Mouse (Mus musculus) ES-Bruce4 (cell line): ENCODE measurements around the gene Calm3. TPM values are rescaled to one million over a fixed set of nuclear protein-coding genes. Genes with fewer than 3 reads are reported as not detected.
A peak's percentile ranks its signal among the peaks of the same experiment; 100 is the strongest.

Experiments used
- H3K27ac ChIP-seq: 2 replicates; pipeline ENCODE4 v1.5.1; 2012; ENCODE audit warnings: low read length, inconsistent platforms; ENCODE audit not compliant: insufficient read depth
- H3K27me3 ChIP-seq: 2 replicates; pipeline ENCODE4 v1.6.1; 2012; ENCODE audit warnings: mild to moderate bottlenecking, low read length, inconsistent platforms; ENCODE audit not compliant: control insufficient read depth, poor library complexity, insufficient read depth, severe bottlenecking
- H3K36me3 ChIP-seq: 2 replicates; pipeline ENCODE4 v1.6.1; 2012; ENCODE audit warnings: inconsistent platforms, mild to moderate bottlenecking, low read length, moderate library complexity; ENCODE audit not compliant: control insufficient read depth, poor library complexity, insufficient read depth, severe bottlenecking
- H3K4me1 ChIP-seq: one replicate; pipeline ENCODE4 v1.8.1; 2011; ENCODE audit warnings: low read length; ENCODE audit not compliant: control insufficient read depth, insufficient read depth
- H3K4me3 ChIP-seq: 2 replicates; pipeline ENCODE4 v1.5.1; 2011; ENCODE audit warnings: low read depth, mild to moderate bottlenecking, low read length
- H3K9ac ChIP-seq: 2 replicates; pipeline ENCODE4 v1.6.1; 2012; ENCODE audit warnings: low read depth, mild to moderate bottlenecking, inconsistent platforms; ENCODE audit not compliant: poor library complexity, severe bottlenecking
- H3K9me3 ChIP-seq: replicated peaks from 2 replicates; pipeline ENCODE4 v1.6.1; 2012; ENCODE audit warnings: mild to moderate bottlenecking, low read length, inconsistent platforms; ENCODE audit not compliant: control insufficient read depth, poor library complexity, insufficient read depth, severe bottlenecking
- CTCF ChIP-seq: IDR thresholded peaks from one replicate; pipeline ENCODE4 v1.8.1; 2011; ENCODE audit warnings: low read depth, low read length
- EP300 ChIP-seq: IDR thresholded peaks from 2 replicates; pipeline ENCODE4 v1.6.1; 2011; ENCODE audit warnings: low read depth, low read length; ENCODE audit not compliant: insufficient read depth
- POLR2A ChIP-seq: IDR thresholded peaks from one replicate; pipeline ENCODE4 v1.8.1; 2011; ENCODE audit warnings: low read length; ENCODE audit not compliant: insufficient read depth
- polyA plus RNA-seq: library from polyadenylated mRNA; stranded (reverse); fragments of >200 nt; gene quantifications from 2 replicates; pipeline ENCODE4 v1.2.4, GENCODE M21; 2011; ENCODE audit warnings: low read depth; ENCODE audit not compliant: missing spikeins, insufficient read depth, insufficient read length

Gene Calm3
- polyA plus RNA-seq, 1 experiment, result 358 TPM

DNA sequence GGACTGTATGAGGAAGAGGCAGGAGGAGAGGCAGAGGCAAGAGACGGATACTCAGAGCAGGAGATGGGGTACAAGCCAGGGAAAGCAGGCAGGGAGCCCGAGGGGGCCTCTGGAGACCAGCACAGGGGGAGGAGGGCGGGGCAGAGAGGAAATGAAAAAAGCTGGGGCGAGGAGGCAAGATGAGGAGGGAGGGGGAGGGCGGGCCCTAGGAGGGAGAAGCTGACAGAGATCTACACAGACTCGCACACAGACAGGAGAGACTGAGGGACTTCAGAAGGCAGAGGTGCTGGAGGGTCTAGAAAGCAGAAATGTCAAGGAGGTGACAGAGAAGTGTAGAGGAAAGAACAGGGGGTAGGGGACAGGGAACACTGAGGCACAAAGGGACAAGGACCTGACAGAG lies 17.6 kb downstream of the Calm3 start, which contains the start of gene Ptgir:
TSS of gene Ptgir (plus strand) at position 210 of the 400 bp plus-strand sequence.
- Histone ChIP-seq H3K27ac (no peak within 1 kb of the TSS), H3K9me3 (no peaks in the 10 kb centered on the region), H3K4me3 (peak within 1 kb of the TSS; percentile 44), H3K36me3 (no peaks in the 10 kb centered on the region), H3K27me3 (no peaks in the 10 kb centered on the region), H3K9ac (0 out of 2 replicates have a peak within 1 kb of the TSS, but pooled peaks have one; percentile 5), H3K4me1 (peaks cover 6% of the 10 kb centered on the region)
- TF ChIP-seq EP300 (no peak), POLR2A (no peak), CTCF (no peak)

GRCm38 (mm10) chr7:16905491-16906021 lies 18.4 kb downstream of the Calm3 start:
- Histone ChIP-seq H3K4me3 (no peak overlapping the region), H3K27me3 (no peaks in the 10 kb centered on the region), H3K4me1 (peaks cover 6% of the 10 kb centered on the region), H3K27ac (no peak overlapping the region), H3K9ac (no peak overlapping the region), H3K9me3 (no peaks in the 10 kb centered on the region), H3K36me3 (no peaks in the 10 kb centered on the region)
- TF ChIP-seq CTCF, result no peak
- TF ChIP-seq POLR2A, result no peak
- TF ChIP-seq EP300, result no peak

DNA sequence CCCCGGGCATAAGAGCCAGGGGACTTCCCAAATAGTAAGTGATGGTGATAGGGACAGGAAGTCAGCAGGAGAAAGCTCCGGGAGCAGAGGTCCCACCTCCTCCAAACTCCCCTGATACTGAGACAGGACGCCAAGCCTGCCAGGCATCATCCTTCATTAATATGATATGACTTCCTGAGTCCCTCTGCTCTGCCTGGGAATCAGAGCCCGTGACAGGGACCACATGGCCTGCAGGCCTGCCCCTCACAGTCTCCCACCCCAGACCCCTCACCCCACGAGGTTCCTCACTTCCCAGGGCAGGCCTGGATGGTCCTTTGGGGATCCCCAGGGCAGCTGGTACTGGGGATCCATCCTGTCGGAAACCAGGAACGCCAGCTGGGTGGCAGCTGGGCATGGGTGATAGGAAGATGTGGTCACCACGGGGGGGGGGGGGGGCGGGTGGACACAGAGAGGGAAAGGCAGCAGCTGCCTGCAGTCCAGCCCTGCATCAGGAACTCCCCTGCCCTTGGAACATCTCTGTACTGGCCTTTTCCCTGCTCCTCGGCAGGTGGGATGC lies 19.7 kb downstream of the Calm3 start:
- peaks cover 6% of the 10 kb centered on the region for H3K4me1 ChIP-seq
- H3K9ac ChIP-seq, result no peak overlapping the region
- H3K36me3 ChIP-seq, result no peaks in the 10 kb centered on the region
- no peak for TF ChIP-seq EP300
- TF ChIP-seq POLR2A, result no peak
- no peak for TF ChIP-seq CTCF
- no peaks in the 10 kb centered on the region for H3K9me3 ChIP-seq
- H3K27me3 ChIP-seq, result no peaks in the 10 kb centered on the region
- no peak overlapping the region for H3K4me3 ChIP-seq
- no peak overlapping the region for H3K27ac ChIP-seq

- Histone ChIP-seq H3K9me3 (no peaks in the 10 kb centered on the region), H3K27me3 (no peaks in the 10 kb centered on the region), H3K36me3 (no peaks in the 10 kb centered on the region), H3K4me3 (no peak overlapping the region), H3K4me1 (peaks cover 6% of the 10 kb centered on the region), H3K27ac (no peak overlapping the region), H3K9ac (no peak overlapping the region)
- TF ChIP-seq CTCF (no peak), POLR2A (no peak), EP300 (no peak)
Observed at GRCm38 (mm10) chr7:16903439-16903955, 20.4 kb downstream of the Calm3 start.

DNA sequence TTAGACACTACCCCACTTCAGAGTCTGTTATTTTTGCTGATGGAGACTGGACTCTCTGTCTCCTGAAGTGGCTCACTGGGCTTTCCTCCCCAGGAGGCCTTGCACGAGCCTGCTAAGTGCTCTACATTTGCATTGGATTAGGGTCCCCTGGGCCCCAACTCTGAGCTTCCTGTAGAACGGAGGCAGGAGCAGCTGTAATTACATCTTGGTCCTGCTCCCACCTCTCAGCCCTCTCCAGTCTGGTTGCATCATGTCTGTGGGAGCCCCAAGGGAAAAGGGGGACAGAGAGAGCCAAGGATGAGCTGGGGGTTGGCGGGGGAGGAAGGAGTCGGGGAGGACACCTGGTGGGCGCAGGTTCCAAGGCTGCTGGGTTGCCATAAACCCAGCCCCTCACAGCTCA lies 23.4 kb downstream of the Calm3 start:
- Histone ChIP-seq H3K27ac (no peak overlapping the region), H3K4me3 (no peak overlapping the region), H3K9ac (no peak overlapping the region), H3K9me3 (no peaks in the 10 kb centered on the region), H3K36me3 (no peaks in the 10 kb centered on the region), H3K27me3 (no peaks in the 10 kb centered on the region), H3K4me1 (peaks cover 6% of the 10 kb centered on the region)
- TF ChIP-seq EP300 (no peak), CTCF (no peak), POLR2A (no peak)

DNA sequence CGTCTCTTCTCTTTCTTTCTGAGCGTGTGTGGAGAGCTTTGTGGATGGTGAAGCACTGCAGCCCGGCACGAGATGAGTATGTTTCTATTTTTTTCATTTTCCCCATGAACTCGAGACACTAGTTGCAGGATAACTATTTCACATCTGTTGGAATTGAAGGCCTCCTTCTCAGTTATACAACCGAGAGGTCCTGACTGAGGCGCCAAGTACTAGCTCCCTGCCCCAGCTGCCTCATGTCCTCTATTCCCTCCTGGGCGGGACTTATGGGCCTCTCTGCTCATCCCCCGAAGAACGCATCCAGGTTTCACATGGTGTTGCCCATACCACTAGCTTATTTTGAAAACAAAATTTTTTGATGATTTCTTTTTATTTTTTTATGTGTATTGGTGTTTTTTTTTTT lies 28.4 kb downstream of the Calm3 start:
- no peaks in the 10 kb centered on the region for H3K36me3 ChIP-seq
- H3K27ac ChIP-seq, result no peak overlapping the region
- TF ChIP-seq CTCF, result no peak
- no peak for TF ChIP-seq EP300
- peaks cover 3% of the 10 kb centered on the region for H3K4me1 ChIP-seq
- no peak overlapping the region for H3K9ac ChIP-seq
- H3K4me3 ChIP-seq, result no peak overlapping the region
- H3K9me3 ChIP-seq, result no peaks in the 10 kb centered on the region
- H3K27me3 ChIP-seq, result no peaks in the 10 kb centered on the region
